9 mouse cellular contexts compared by ENCODE assay signal in the genomic region with DNA sequence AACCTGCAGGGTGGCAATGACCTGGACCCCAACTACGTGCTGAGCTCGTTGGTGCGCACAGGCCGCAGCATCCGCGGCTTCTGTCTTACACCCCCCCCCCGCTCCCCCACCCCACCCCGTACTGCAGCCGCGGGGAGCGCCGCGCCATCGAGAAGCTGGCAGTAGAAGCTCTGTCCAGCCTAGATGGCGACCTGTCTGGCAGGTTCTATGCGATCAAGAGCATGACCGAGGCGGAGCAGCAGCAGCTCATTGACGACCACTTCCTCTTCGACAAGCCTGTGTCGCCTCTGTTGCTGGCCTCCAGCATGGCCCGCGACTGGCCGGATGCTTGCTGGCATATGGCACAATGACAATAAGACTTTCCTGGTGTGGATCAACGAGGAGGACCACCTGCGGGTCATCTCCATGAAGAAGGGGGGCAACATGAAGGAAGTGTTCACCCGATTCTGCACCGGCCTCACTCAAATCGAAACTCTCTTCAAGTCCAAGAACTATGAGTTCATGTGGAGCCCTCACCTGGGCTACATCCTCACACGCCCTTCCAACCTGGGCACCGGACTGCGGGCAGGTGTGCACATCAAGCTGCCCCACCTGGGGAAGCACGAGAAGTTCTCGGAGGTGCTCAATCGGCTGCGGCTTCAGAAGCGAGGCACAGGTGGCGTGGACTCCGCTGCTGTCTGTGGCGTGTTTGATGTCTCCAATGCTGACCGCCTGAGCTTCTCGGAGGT. TPM values are rescaled to one million over a fixed set of nuclear protein-coding genes. Genes with fewer than 3 reads are reported as not detected.
DNase-seq lines count a peak whose midpoint lies in the region; ATAC-seq and TF ChIP-seq lines count a peak whose summit lies in the region.
"Had no signal": no experiment of that assay in that cellular context is flagged by ENCODE, and none has a peak within 500 bp of the region (broad histone marks: within the 10 kb centered on the region; RNA-seq: fewer than 3 reads in every experiment).

No protein-coding gene starts in this region.

- intact Hi-C loops in heart, adult 2 months (cut with DNase I): loop anchor here (2.0 to 10.0 kb wide), 3 partner anchors 86 to 489 kb away; no protein-coding TSS in a partner anchor
- intact Hi-C loops in heart, postnatal 36 days (cut with DNase I): no loop called here

- H3K36me3 ChIP-seq in heart, adult 2 months (ENCODE audit: control insufficient read depth, insufficient read depth, low read length): no peaks in the 10 kb centered on the region
- H3K36me3 ChIP-seq in embryonic facial prominence, embryonic 13.5 days: no peaks in the 10 kb centered on the region
- H3K36me3 ChIP-seq in intestine, embryonic 14.5 days (ENCODE audit: control insufficient read depth, insufficient read depth, low read length): no peaks in the 10 kb centered on the region

- DNase-seq in heart, adult 2 months: peak; percentile 8 to 26
- DNase-seq in heart, postnatal 36 days: no peak
- peak; percentile 58 for DNase-seq in intestine, embryonic 14.5 days (ENCODE audit: low spot score)
- DNase-seq in lung, postnatal 14 days: peak; percentile 4
- peak; percentile 15 to 33 for DNase-seq in spleen, postnatal 36 days (ENCODE audit: low spot score in 2 of 2)
- no peak for DNase-seq in right cerebral cortex, adult 2 months (ENCODE audit: low spot score in 2 of 2)
- DNase-seq in cerebellum, adult 2 months: no peak

- H3K79me2 ChIP-seq in heart, adult 2 months (replicated peaks; ENCODE audit: control insufficient read depth, insufficient read depth, low read length): no peaks in the 10 kb centered on the region

- H3K4me1 ChIP-seq in heart, adult 2 months (ENCODE audit: control insufficient read depth, insufficient read depth, low read length): no peaks in the 10 kb centered on the region; the same call in 1 of the 2 replicates
- H3K4me1 ChIP-seq in embryonic facial prominence, embryonic 13.5 days: peaks cover 6% of the 10 kb centered on the region; the same call in 1 of the 2 replicates
- H3K4me1 ChIP-seq in intestine, embryonic 14.5 days (replicated peaks; ENCODE audit: control insufficient read depth, insufficient read depth, low read length): 0 out of 2 replicates have a peak, but pooled peaks cover 3% of the 10 kb centered on the region
- H3K4me1 ChIP-seq in cerebellum, adult 2 months (ENCODE audit: control insufficient read depth, insufficient read depth, low read length): no peaks in the 10 kb centered on the region

- H3K9ac ChIP-seq in heart, adult 2 months (ENCODE audit: low read depth, low read length): no peak overlapping the region; the same call in 1 of the 2 replicates
- H3K9ac ChIP-seq in embryonic facial prominence, embryonic 13.5 days: peak overlapping the region; percentile 49; the same call in 1 of the 2 replicates
- H3K9ac ChIP-seq in intestine, embryonic 14.5 days (ENCODE audit: low read length): no peak overlapping the region

- TF ChIP-seq POLR2A in heart, adult 2 months (IDR thresholded peaks at IDR 0.05; ENCODE audit: insufficient read depth, low read depth, low read length): no peak
- no peak for TF ChIP-seq POLR2A in cerebellum, adult 2 months (IDR thresholded peaks at IDR 0.05; ENCODE audit: borderline replicate concordance, insufficient read depth, low read length)

- no peak for ATAC-seq in embryonic facial prominence, embryonic 13.5 days (ENCODE audit: insufficient number of reproducible peaks, insufficient read depth, low FRiP score, low TSS enrichment, low read depth)
- ATAC-seq in intestine, embryonic 14.5 days (replicated peaks; ENCODE audit: low FRiP score, low TSS enrichment, low read depth): no peak

- H3K9me3 ChIP-seq in embryonic facial prominence, embryonic 13.5 days: no peaks in the 10 kb centered on the region
- no peaks in the 10 kb centered on the region for H3K9me3 ChIP-seq in intestine, embryonic 14.5 days (ENCODE audit: control insufficient read depth, low read length)
- H3K9me3 ChIP-seq: G1E had no signal

- 31% methylated on average over 42 of the region's 42 CpGs for WGBS in heart, adult 2 months
- WGBS in embryonic facial prominence, embryonic 13.5 days: 35% methylated on average over 42 of the region's 42 CpGs
- 27% methylated on average over 42 of the region's 42 CpGs for WGBS in intestine, embryonic 14.5 days
- WGBS in cerebellum, adult 2 months: 28% methylated on average over 42 of the region's 42 CpGs

- H3K27me3 ChIP-seq in heart, adult 2 months (ENCODE audit: control insufficient read depth, insufficient read depth, low read length): no peaks in the 10 kb centered on the region
- H3K27me3 ChIP-seq in embryonic facial prominence, embryonic 13.5 days: peaks cover 32% of the 10 kb centered on the region
- H3K27me3 ChIP-seq in intestine, embryonic 14.5 days (replicated peaks; ENCODE audit: control insufficient read depth, insufficient read depth, low read length): peaks cover 11% of the 10 kb centered on the region; the same call in 1 of the 2 replicates
- no peaks in the 10 kb centered on the region; the same call in 1 of the 2 replicates for H3K27me3 ChIP-seq in cerebellum, adult 2 months (ENCODE audit: control insufficient read depth, insufficient read depth, low read length)

- peak overlapping the region; percentile 60 for H3K4me2 ChIP-seq in embryonic facial prominence, embryonic 13.5 days
- peak overlapping the region; percentile 52 for H3K4me2 ChIP-seq in intestine, embryonic 14.5 days (ENCODE audit: low read length)

- TF ChIP-seq EP300 in heart, adult 2 months (IDR thresholded peaks at IDR 0.05; ENCODE audit: insufficient read depth, low read depth, low read length): no peak

- no peak overlapping the region for H3K27ac ChIP-seq in heart, adult 2 months
- H3K27ac ChIP-seq in embryonic facial prominence, embryonic 13.5 days: no peak overlapping the region
- no peak overlapping the region for H3K27ac ChIP-seq in intestine, embryonic 14.5 days (ENCODE audit: low read depth)
- no peak overlapping the region for H3K27ac ChIP-seq in cerebellum, adult 2 months (ENCODE audit: insufficient read depth, low read length)

- no peak for TF ChIP-seq CTCF in heart, adult 2 months (IDR thresholded peaks at IDR 0.05)
- TF ChIP-seq CTCF in cerebellum, adult 2 months (IDR thresholded peaks at IDR 0.05; ENCODE audit: borderline replicate concordance, insufficient read depth, low read depth, low read length): no peak

- peak overlapping the region; percentile 52 for H3K4me3 ChIP-seq in heart, adult 2 months
- H3K4me3 ChIP-seq in embryonic facial prominence, embryonic 13.5 days: peak overlapping the region; percentile 36
- H3K4me3 ChIP-seq in intestine, embryonic 14.5 days (ENCODE audit: low read depth, low read length): peak overlapping the region; percentile 28
- no peak overlapping the region for H3K4me3 ChIP-seq in cerebellum, adult 2 months (replicated peaks; ENCODE audit: insufficient read depth, low read depth, low read length)

RNA-seq across cellular contexts. Expression of a gene that starts 28.4 kb away (rescaled TPM):
- under 1 TPM; 0.86 to 0.89 TPM for total RNA-seq in heart, adult 2 months (2021)
- 0.59 and 0.88 TPM in 2 replicates for polyA plus RNA-seq in heart, adult 2 months (2012; rRNA removed)
- under 1 TPM; 0.56 to 0.79 TPM for total RNA-seq in heart, postnatal 36 days (2021)
- 0.37 and 0.44 TPM in 2 replicates for polyA plus RNA-seq in embryonic facial prominence, embryonic 13.5 days (2015; fragmentation: Nextera tagmentation; extraction: Ambion mirVana)
- polyA plus RNA-seq in intestine, embryonic 14.5 days (2014; fragmentation: Nextera tagmentation; extraction: Ambion mirVana): 0.27 and 0.31 TPM in 2 replicates
- polyA plus RNA-seq in cerebellum, adult 2 months (2012; rRNA removed): 0.34 and 0.41 TPM in 2 replicates

RNA-seq across cellular contexts. Expression of a gene that starts 31.2 kb away (rescaled TPM):
- total RNA-seq in heart, adult 2 months (2021): 10 to 100 TPM; 23.4 to 25.2 TPM
- polyA plus RNA-seq in heart, adult 2 months (2012; rRNA removed): 21.0 and 27.9 TPM in 2 replicates
- total RNA-seq in heart, postnatal 36 days (2021): 10 to 100 TPM; 22.8 to 23.1 TPM
- 125 and 138 TPM in 2 replicates for polyA plus RNA-seq in embryonic facial prominence, embryonic 13.5 days (2015; fragmentation: Nextera tagmentation; extraction: Ambion mirVana)
- polyA plus RNA-seq in intestine, embryonic 14.5 days (2014; fragmentation: Nextera tagmentation; extraction: Ambion mirVana): 86.6 and 90.8 TPM in 2 replicates
- 67.3 and 71.6 TPM in 2 replicates for polyA plus RNA-seq in cerebellum, adult 2 months (2012; rRNA removed)

RNA-seq across cellular contexts. Expression of a gene that starts 38.7 kb away (rescaled TPM):
- total RNA-seq in heart, adult 2 months (2021): 10 to 100 TPM; 60.4 to 66.1 TPM
- 22.2 and 27.0 TPM in 2 replicates for polyA plus RNA-seq in heart, adult 2 months (2012; rRNA removed)
- total RNA-seq in heart, postnatal 36 days (2021): 10 to 100 TPM; 62.4 to 74.4 TPM
- polyA plus RNA-seq in embryonic facial prominence, embryonic 13.5 days (2015; fragmentation: Nextera tagmentation; extraction: Ambion mirVana): 31.3 and 32.1 TPM in 2 replicates
- 22.3 and 22.8 TPM in 2 replicates for polyA plus RNA-seq in intestine, embryonic 14.5 days (2014; fragmentation: Nextera tagmentation; extraction: Ambion mirVana)
- 19.7 and 19.9 TPM in 2 replicates for polyA plus RNA-seq in cerebellum, adult 2 months (2012; rRNA removed)

RNA-seq across cellular contexts. Expression of a gene that starts 50.8 kb away (rescaled TPM):
- 1 to 10 TPM; 6.8 to 8.8 TPM for total RNA-seq in heart, adult 2 months (2021)
- 9.6 and 13.6 TPM in 2 replicates for polyA plus RNA-seq in heart, adult 2 months (2012; rRNA removed)
- total RNA-seq in heart, postnatal 36 days (2021): 10 to 100 TPM in 1 of 2 experiments, 1 to 10 TPM in 1; 9.1 to 10.1 TPM
- 0.20 and 0.69 TPM in 2 replicates for polyA plus RNA-seq in embryonic facial prominence, embryonic 13.5 days (2015; fragmentation: Nextera tagmentation; extraction: Ambion mirVana)
- polyA plus RNA-seq in intestine, embryonic 14.5 days (2014; fragmentation: Nextera tagmentation; extraction: Ambion mirVana): 0.09 and 0.81 TPM in 2 replicates
- polyA plus RNA-seq in cerebellum, adult 2 months (2012; rRNA removed): 1.2 and 1.6 TPM in 2 replicates
- polyA plus RNA-seq: G1E had no signal

Comparison
In these comparisons a context has a peak if more than half of its experiments do, and no peak if none do; other contexts are left out.
1. DNase-seq: peak in heart, adult 2 months (2 of 2), intestine, embryonic 14.5 days (single experiment), lung, postnatal 14 days (single experiment) and spleen, postnatal 36 days (2 of 2); none in heart, postnatal 36 days (0 of 2), right cerebral cortex, adult 2 months (0 of 2) and cerebellum, adult 2 months (0 of 2).